Mouse (Mus musculus) mesoderm, embryonic 11.5 days (tissue): ENCODE data around the gene Etnk1.
"Not testable (repeated sequence)": the region's sequence is repeated elsewhere in the genome, so short reads cannot be mapped to it uniquely, and the experiment has no call there.

ENCODE experiments used
- DNase-seq: peaks from one replicate; pipeline ENCODE4 v3.0.0-alpha.2; 2012; ENCODE audit warnings: low read depth, low spot score

Etnk1 gene

DNA sequence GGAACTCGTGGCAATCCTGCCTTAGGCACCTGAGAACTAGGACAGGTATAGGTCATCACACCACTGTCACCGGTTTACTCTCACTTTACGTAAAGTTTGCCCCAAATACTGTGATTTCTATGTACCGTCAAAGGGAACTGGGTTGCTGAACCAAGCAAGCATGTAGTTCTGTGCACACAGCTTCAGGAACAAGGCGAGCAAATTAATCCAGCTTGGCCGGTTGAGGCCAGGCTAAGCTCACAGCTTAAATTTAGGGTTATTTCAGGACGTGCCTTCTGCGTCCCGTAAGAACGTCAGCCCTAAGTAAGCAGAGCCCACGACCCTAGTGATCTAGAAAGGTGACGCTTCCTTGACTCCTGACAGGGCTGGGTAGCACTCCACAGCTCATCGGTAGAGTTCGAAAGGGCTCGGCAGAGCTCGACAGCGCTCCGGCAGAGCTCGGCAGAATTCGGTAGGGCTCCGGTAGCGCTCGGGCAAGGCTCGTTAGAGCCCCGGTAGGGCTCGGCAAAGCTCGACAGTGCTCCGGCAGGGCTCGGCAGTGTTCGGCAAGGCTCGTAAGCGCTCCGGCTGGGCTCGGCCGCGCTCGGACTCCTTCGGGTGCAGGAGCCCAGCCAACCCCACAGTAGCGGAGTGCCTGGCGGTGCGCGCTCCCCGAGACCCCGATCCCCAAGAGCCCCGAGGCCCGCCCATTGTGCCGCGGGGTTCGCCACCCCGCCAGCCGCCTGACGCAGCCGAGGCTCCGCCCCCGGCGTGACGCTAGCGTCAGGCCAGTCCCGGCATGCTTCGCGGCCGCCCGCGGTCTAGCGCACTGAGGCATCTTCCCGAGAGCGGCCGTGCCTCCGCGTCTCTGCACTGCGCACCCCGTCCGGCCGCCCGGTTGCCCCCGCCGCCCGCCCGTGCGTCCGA is at the start of gene Etnk1:
Gene Etnk1 (plus strand): TSS at position 770 of the 906 bp plus-strand sequence.
- peak; percentile 95 for DNase-seq

DNA sequence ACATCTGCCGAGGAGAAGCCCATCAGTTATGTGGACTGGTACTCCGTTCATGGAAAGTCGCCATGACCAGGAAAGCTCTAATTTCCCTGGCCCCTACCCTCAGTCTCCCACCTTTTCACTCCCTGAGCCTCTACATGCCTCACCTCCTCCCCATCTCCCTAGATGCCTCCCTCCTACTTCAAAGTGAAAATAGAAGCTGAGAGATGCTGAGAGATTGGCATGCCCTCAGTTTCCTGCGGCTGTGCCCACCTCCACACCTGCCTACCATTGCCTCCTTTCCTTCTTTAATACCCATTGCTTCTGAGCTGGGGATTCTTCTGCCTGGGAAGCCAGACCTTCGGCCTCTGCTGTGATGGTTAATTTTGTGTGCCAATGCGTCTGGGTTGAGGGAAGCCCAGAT is 47.7 kb upstream of the Etnk1 start:
- DNase-seq: no peak

DNA sequence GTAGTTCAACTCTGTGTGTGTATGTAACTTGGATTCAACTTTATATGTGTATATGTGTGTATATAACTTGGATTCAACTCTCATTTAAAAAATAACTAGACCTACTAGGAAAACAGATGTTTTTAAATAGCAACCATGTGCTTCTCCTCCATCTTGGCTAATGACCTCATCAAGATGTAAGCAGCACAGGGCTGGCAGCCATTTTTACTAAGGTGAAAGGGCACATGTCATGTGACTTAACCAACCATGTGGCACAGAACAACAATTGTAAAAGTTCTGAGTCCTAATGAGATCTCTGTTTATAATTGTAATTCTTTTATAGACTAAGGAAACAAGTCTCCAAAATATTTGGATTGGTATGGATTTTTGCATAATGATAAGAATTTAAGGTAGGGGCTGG is 41.3 kb upstream of the Etnk1 start:
- DNase-seq: no peak

DNA sequence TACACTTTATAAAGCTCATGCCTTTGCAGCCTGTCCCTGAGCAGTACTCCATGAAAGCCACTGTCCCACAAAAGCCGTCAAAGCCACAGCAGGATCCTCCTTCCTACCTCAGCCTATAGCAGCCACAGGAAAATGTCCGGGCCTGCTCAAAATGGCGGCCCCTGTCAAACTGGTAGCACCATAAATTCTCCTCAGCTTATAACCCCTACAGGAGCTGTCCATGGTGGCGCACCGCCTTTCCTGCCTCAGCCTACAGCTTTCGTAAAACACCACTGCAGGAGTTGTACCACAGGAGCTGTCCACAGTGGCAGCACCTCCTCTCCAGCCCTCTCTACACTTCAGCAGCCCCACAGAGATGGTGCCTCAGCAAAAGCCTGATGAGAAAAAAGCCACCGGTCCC is 37.6 kb upstream of the Etnk1 start:
- DNase-seq: no peak

DNA sequence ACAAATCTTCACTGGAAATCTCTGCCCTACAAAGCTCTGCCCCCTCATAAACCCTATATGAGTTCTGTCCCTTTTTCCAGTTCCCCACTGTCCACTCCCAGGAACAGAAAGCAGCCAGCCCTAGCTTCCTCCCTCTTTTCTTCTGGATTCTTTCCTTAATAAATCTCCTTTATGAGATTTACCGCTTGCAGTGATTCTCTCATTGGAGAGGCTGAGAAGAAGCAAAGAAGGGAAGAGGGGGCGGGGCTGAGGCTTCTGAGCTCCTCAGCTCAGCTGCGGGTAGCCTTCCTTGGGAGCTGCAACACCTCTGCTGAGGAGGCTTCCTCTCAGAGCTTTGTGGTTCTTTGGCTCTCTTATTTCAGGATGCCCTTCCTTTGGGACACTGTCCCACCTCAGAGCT is 37.1 kb upstream of the Etnk1 start:
- DNase-seq: no peak

DNA sequence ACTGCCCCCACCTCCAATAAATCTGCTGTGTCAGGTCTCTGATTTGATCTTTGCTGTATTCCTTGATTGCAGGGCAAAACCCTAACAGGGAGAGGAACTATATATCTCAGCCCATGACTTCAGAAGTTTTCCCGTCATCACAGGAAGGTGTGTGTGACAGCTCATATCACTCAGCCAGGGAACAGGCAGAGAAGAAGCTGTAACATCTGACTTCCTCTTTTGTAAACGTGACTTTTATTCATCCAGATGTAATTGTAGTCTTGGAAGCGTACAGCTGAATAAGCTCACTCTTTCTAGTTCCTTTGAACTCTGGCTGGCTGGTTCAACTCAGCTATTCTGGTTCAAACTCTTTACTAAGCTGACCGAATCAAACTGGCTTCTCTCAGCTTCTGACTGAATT is 36.6 kb upstream of the Etnk1 start:
- DNase-seq: no peak

DNA sequence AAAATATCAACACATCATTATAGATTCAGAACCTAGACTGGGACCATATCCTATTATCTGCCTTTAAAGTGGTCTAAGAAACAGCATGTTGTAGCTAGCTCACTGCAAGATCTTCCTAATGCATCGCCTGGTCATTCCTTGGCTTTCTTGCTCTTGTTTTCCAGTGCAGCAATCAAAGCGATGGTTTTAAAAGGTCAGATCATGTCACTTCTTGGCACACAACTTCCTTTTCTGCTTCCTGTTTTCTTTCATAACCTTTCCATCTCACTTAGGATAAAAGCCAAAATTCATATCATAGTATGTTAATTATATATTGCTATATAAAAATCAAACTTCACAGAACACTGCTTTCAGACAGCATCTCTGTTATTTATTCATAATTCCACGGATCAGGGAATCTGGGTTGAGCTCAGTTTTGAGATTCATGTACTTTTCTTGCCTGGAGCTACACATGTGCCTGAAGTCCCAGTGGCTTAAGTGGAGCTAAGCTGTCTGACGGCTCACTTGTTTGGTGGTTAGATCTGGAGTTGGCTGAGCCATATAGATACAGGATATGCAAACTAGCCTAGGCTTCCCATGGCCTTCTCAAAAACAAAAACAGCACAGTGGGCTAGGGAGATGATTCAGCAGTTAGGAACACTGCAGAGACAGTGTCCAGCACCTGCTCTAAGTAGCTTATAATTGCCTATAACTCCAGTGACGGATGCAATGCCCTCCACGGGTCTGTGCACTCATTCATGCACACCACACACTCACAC is 34.9 kb upstream of the Etnk1 start:
- no peak for DNase-seq

DNA sequence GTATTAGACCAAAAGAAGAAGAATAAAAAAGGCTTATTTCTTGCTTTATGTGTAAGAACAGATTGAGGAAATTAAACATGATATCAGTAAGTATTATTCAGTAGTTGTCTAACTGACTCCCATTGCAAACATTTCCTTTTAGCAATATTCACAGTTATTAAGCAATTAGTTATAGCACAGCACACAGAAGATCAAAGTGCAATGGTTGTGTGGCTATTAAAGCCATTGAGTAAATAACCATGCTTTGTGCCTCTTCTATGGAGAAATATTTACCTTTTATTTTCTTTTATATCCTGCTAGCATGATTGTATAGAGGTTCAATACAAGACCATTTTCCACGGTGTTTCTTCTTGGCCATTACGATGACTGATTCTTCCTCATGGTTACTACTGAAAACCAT is 33.9 kb upstream of the Etnk1 start:
- no peak for DNase-seq

DNA sequence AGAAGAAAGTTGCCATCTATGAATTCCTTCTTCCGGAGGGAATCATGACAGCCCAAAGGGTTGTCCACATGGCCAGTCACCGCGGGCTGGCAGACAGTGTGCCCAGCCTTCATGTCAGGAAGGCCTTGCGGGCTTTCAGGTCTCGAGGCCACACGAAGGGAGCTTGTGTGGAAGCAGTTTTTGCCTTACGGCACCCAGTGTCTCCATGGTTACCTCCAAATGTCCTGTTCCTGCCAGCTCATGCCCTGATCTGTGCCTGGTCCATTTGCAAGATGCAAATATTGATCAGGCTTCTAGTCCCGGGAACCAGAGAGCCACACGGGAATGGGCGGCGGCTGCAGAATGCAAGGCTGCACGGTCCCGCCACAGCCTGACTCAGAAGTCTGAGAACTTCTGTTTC is 31.9 kb upstream of the Etnk1 start:
- no peak for DNase-seq

DNA sequence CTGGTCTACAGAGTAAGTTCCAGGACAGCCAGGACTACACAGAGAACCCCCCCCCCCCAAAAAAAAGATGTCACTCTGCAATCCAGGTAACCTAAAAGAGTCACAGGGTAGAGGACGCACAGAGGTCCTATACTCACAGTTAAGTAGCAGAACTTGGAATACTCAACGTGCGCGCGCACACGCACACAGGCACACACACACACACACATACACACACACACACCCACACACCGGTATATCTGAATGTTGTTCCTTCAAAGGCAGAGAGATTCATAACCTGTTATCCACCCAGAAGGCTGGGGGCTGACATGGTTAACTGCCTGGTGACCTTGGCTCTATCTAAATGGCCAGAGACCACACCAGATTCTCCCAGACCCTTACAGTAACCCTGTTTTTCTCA is 30.3 kb upstream of the Etnk1 start:
- DNase-seq: no peak

DNA sequence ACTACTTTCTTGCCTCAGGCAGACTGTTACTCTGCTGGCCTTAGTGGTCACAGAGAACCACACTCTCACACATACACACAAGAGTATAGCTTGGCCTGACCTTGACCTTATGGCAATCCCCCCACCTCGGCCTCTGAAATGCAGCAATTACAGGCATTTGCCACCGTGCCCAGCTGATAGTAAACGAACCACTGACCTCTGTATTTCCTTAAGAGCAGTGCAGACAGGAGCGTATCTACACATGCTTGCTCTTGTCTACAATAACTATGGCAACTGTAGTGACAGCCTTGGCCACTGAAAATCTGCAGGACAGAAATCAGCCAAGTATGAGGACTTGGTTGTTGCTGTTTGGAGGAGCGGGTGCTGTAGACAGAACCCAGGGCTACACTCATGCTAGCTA is 29.7 kb upstream of the Etnk1 start:
- no peak for DNase-seq

DNA sequence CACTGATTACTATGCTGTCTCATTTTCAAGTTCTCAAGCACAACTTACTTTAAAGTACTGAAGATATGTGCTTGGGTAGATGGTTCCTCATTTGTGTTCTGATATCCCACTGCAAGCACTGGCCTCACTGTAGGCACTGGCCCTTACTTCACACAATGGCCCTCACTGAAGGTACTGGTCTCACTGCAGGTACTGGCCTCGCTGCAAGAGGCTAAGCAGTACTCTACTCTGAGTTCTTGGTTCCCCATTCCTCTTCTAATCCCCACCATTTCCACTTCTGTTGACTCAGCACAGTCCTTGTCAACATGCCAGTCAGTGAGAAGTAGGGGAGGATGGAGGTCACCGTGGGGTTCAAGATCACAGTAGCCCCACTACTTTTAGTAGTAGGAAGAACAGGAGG is 27.6 kb upstream of the Etnk1 start:
- DNase-seq: no peak

DNA sequence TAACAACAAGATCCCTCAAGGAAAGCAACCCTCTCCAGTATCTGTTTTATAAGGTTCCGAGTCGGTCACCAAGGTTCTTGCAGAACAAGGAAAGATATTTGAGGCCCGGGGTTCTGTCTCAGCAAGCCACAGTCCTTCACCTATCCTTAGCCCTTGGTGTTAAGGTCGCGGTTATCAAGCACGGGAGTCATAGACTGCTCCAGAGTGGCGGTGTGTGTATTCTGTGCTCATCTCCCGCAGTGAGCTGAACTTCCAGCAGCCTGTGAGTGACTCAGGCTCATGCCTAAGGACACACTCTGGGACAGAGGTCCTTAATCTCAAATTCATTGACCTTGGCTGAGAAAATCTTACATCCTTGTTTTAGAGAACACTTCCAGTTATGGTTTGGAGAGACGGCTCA is 26.1 kb upstream of the Etnk1 start:
- DNase-seq: no peak

DNA sequence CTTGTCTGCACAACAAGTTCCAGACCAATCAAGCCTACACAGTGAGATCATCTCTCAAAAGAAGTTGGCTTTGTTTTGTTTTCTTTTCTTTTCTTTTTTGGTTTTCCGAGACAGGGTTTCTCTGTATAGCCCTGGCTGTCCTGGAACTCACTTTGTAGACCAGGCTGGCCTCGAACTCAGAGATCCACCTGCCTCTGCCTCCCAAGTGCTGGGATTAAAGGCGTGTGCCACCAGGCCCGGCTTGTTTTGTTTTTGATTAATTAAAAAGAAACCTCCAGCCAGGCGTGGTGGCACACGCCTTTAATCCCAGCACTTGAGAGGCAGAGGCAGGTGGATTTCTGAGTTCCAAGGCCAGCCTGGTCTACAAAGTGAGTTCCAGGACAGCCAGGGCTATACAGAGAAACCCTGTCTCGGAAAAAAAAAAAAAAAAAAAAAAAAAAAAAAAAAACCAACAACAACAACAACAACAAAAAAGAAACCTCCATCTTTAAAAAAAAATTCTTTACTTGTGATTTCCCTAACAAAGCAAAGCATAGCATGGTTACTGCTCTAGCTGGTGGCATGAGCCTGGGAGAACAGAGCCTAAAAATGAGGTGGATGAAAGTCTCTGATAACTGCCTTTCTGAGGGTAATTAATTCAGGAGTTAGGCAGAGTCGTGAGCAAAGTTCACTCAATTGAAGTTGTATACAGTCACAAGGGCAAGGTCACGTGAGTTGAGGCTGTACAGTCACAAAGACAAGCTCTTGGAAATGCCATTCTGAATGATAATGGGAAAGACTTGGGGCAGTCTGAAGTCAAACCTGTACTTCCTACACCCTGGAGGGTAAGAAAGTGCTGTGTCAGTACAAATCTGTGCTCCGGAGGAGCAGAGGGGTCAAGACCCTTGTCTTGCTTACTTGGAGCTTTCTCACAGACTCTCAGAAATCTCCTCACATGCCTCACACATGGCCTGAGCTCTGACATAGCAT is 25.1 kb upstream of the Etnk1 start:
- DNase-seq: not testable (repeated sequence)

DNA sequence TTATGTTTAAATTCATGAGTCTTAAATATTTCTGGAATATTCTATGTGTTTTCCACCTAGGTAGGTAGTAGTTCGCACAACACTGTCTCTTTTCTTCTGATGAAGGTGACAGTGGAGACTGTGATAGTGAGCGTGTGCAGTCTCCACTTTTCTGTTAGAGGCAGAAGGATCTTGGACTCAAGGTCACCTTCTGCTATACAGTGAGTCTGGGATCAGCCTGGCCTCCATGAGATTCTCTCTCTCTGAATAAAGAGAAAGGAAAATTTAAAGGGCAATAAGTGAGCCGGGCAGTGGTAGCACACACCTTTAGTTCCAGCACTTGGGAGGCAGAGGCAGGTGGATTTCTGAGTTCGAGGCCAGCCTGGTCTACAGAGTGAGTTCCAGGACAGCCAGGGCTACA is 24.2 kb upstream of the Etnk1 start:
- DNase-seq: no peak

DNA sequence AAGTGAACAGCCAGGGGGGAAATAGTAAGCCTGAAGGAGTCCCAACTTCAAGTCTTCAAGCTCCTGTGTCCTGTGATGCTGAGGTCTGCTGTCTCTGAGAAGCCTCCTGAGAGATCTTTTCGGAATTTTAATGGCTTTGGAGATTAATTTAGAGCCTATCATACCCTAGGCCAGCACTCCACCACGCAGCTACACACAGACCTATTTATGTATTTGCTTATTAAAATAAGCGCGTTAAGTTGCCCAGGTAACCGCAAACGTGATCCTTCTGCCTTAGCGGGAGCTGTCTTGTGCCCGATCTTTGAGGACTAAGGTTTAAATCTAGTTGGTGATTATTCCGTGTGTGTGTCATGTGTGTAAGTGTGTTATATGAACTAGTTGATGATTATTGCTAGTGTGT is 23.7 kb upstream of the Etnk1 start:
- no peak for DNase-seq

DNA sequence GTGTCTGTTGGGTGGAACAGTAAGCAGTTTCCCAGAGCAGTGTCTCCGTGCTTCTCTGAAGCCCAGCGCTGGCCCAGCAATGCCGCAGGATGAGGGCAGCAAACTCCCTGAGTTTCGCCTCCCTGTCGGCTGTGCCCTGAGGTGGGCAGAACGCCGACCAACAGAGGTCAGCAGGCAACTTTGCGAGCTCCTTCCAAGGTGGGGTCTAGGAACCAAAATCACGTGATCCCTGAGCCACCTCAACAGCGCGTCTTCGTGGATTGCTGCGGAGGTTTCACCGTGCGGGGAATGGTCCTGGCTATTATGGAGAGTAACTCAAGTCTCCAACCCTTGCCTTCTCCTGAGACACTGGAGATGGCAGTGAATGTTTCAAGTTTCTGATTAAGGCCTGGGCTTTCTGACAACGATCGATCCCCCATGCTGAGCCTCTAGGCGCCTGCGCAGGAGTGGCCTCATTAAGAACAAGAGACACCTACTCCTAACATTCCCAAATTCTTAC is 23.2 kb upstream of the Etnk1 start:
- DNase-seq: no peak

DNA sequence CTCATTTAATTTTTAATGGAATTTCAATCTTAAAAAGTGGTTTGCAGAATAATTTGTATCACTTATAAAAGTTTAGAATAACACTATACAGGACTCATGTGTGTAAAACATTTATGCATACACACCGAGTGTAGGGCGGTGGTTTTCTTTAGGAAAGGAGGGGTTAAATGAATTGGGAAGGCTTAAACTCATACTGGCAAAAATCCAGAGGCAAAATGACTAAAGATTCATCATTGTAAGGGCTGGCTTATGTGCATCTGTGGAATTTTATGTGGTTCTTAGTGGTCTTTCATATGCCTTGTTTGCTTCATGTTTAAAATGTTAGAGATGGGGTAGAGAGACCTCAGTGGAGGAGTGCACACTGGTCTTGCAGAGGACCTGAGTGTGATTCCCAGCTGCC is 22.5 kb upstream of the Etnk1 start:
- DNase-seq: no peak

DNA sequence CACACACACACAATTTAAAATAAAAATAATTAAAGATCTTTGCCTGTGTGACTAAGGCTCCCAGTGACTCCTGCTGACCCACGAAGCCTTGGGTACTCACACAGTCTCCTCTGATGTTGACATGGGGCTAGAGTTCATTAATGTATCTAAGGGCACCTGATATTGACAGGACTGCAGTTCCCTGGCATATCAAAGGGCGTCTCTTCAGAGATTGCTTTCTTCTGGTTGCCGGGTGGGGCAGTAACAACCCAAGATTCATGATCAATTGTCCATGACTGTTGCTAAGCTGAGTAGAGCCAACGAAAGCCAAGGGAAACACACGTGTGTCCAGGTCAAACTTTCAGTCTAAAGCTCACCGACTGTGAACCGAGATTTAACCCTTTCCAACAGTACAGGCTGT is 22.0 kb upstream of the Etnk1 start:
- no peak for DNase-seq

DNA sequence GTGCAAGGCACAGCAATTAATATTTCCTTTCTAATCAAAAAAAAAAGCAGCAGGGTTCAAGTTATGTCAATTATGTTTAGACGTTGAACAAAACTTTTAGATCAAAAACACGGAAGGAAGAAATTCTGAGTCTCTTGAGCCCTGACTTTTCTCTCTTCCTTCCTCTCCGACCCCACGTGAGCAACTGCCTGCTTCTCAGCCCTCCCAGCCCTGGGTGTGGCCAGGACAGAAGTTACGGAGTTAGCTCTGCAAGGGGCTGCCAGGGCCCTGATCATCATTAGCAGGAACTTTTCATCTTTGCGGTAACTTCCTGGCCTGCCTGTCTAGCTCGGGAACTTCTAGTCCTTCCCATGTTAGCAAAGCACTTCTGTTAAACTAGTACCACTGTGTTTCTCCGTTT is 20.3 kb upstream of the Etnk1 start:
- DNase-seq: no peak

DNA sequence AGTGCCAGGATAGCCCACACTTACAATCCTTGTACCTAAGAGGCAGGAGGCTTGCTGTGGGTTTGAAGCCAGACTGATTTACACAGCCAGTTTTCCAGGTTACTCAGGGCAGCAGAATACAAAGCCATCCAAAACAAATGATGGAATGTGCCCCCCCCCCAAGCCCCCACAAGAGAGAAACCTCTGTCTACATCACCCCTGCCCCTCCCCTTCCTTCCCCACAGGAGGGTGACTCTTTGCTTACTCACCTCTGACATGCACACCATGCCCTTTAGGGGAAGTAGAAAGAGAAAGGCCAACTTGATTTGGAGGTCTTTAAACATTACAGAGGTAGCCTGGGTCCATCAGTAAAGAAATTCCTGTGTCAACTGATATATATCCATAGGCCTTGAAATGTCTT is 18.2 kb upstream of the Etnk1 start:
- DNase-seq: no peak
